ENCODE assay signal across 8 mouse cellular contexts in genomic region chr6:72440186-72440990, GRCm38 (mm10). TPM values are rescaled to one million over a fixed set of nuclear protein-coding genes. Genes with fewer than 3 reads are reported as not detected.
DNase-seq lines count a peak whose midpoint lies in the region; ATAC-seq and TF ChIP-seq lines count a peak whose summit lies in the region.

No protein-coding gene starts in this region.

- H3K27me3 ChIP-seq in lung, embryonic 14.5 days (ENCODE audit: insufficient read depth, low read length), result no peaks in the 10 kb centered on the region
- H3K27me3 ChIP-seq in forebrain, embryonic 11.5 days (ENCODE audit: control insufficient read depth, insufficient read depth, low read length), result no peaks in the 10 kb centered on the region
- H3K27me3 ChIP-seq in kidney, postnatal 0 days (ENCODE audit: insufficient read depth, low read length), result no peaks in the 10 kb centered on the region
- no peaks in the 10 kb centered on the region for H3K27me3 ChIP-seq in midbrain, embryonic 12.5 days

- 0 out of 2 replicates have a peak, but pooled peaks cover 6% of the 10 kb centered on the region for H3K4me1 ChIP-seq in lung, embryonic 14.5 days (ENCODE audit: insufficient read depth)
- H3K4me1 ChIP-seq in bone marrow, adult 2 months (ENCODE audit: control insufficient read depth, insufficient read depth, low read length), result peaks cover 4% of the 10 kb centered on the region
- H3K4me1 ChIP-seq in forebrain, embryonic 11.5 days (replicated peaks; ENCODE audit: control insufficient read depth, insufficient read depth, low read length), result peaks cover 2% of the 10 kb centered on the region; the same call in 1 of the 2 replicates
- H3K4me1 ChIP-seq in kidney, postnatal 0 days (replicated peaks; ENCODE audit: insufficient read depth, low read length), result peaks cover 19% of the 10 kb centered on the region; the same call in 1 of the 2 replicates
- H3K4me1 ChIP-seq in midbrain, embryonic 12.5 days, result peaks cover 32% of the 10 kb centered on the region

- no peak for TF ChIP-seq POLR2A in bone marrow, adult 2 months (IDR thresholded peaks at IDR 0.05; ENCODE audit: borderline replicate concordance, control insufficient read depth, low read depth, low read length)

- peak overlapping the region; percentile 99 for H3K9ac ChIP-seq in lung, embryonic 14.5 days
- peak overlapping the region; percentile 100 for H3K9ac ChIP-seq in forebrain, embryonic 11.5 days (ENCODE audit: low read length)
- H3K9ac ChIP-seq in kidney, postnatal 0 days (ENCODE audit: low read depth, low read length), result peak overlapping the region; percentile 100
- peak overlapping the region; percentile 99 for H3K9ac ChIP-seq in midbrain, embryonic 12.5 days (replicated peaks)

- peak overlapping the region; percentile 97 for H3K4me2 ChIP-seq in lung, embryonic 14.5 days
- H3K4me2 ChIP-seq in forebrain, embryonic 11.5 days (ENCODE audit: low read depth, low read length, severe bottlenecking), result peak overlapping the region; percentile 53
- peak overlapping the region; percentile 77 for H3K4me2 ChIP-seq in kidney, postnatal 0 days (ENCODE audit: low read length)
- peak overlapping the region; percentile 79 for H3K4me2 ChIP-seq in midbrain, embryonic 12.5 days (replicated peaks)

- TF ChIP-seq CTCF in lung, embryonic 14.5 days (IDR thresholded peaks at IDR 0.05; ENCODE audit: low read depth), result 0 out of 2 replicates have a peak, but pooled peaks have one; percentile 16
- TF ChIP-seq CTCF in bone marrow, adult 2 months (IDR thresholded peaks at IDR 0.05; ENCODE audit: control insufficient read depth, insufficient read depth, low read length), result no peak
- no peak for TF ChIP-seq CTCF in kidney, postnatal 0 days (IDR thresholded peaks at IDR 0.05; ENCODE audit: low read depth)

- H3K36me3 ChIP-seq in lung, embryonic 14.5 days (ENCODE audit: insufficient read depth), result peaks cover 30% of the 10 kb centered on the region
- peaks cover 7% of the 10 kb centered on the region; the same call in 1 of the 2 replicates for H3K36me3 ChIP-seq in forebrain, embryonic 11.5 days (ENCODE audit: control insufficient read depth, insufficient read depth, low read length)
- peaks cover 18% of the 10 kb centered on the region for H3K36me3 ChIP-seq in kidney, postnatal 0 days (ENCODE audit: insufficient read depth, low read length)
- peaks cover 22% of the 10 kb centered on the region for H3K36me3 ChIP-seq in midbrain, embryonic 12.5 days

- peak; percentile 29; the same call in 1 of the 2 replicates for ATAC-seq in lung, embryonic 14.5 days (ENCODE audit: insufficient read depth)
- ATAC-seq in forebrain, embryonic 11.5 days (replicated peaks; ENCODE audit: low FRiP score), result no peak
- no peak for ATAC-seq in kidney, postnatal 0 days (replicated peaks; ENCODE audit: low FRiP score, low read depth)
- ATAC-seq in midbrain, embryonic 12.5 days (ENCODE audit: low FRiP score, low read depth), result no peak

- WGBS in lung, embryonic 14.5 days, result 9% methylated on average over 17 of the region's 17 CpGs
- WGBS in bone marrow, adult 2 months, result 4% methylated on average over 17 of the region's 17 CpGs
- WGBS in forebrain, embryonic 11.5 days, result 9% methylated on average over 17 of the region's 17 CpGs
- WGBS in kidney, postnatal 0 days, result 7% methylated on average over 17 of the region's 17 CpGs
- WGBS in midbrain, embryonic 12.5 days, result 9% methylated on average over 17 of the region's 17 CpGs

- H3K27ac ChIP-seq in lung, embryonic 14.5 days (ENCODE audit: low read depth), result peak overlapping the region; percentile 99
- H3K27ac ChIP-seq in bone marrow, adult 2 months (ENCODE audit: control insufficient read depth, insufficient read depth, low read depth, low read length, poor library complexity), result peak overlapping the region; percentile 98
- H3K27ac ChIP-seq in forebrain, embryonic 11.5 days (ENCODE audit: low read depth, low read length), result peak overlapping the region; percentile 96
- peak overlapping the region; percentile 100 for H3K27ac ChIP-seq in kidney, postnatal 0 days
- H3K27ac ChIP-seq in midbrain, embryonic 12.5 days (replicated peaks), result peak overlapping the region; percentile 98

- H3K4me3 ChIP-seq in lung, embryonic 14.5 days (ENCODE audit: low read depth, low read length), result peak overlapping the region; percentile 96
- peak overlapping the region; percentile 99 for H3K4me3 ChIP-seq in bone marrow, adult 2 months (replicated peaks; ENCODE audit: control insufficient read depth, low read depth, low read length)
- H3K4me3 ChIP-seq in forebrain, embryonic 11.5 days (ENCODE audit: low read depth, low read length), result peak overlapping the region; percentile 99
- peak overlapping the region; percentile 99 for H3K4me3 ChIP-seq in kidney, postnatal 0 days (replicated peaks; ENCODE audit: low read depth, low read length)
- peak overlapping the region; percentile 95 for H3K4me3 ChIP-seq in midbrain, embryonic 12.5 days

- peak; percentile 41 for DNase-seq in lung, embryonic 14.5 days
- DNase-seq in lung, postnatal 25 days (ENCODE audit: low spot score), result no peak
- DNase-seq in forebrain, embryonic 11.5 days (ENCODE audit: low spot score), result no peak
- peak; percentile 67 for DNase-seq in kidney, postnatal 0 days (ENCODE audit: low spot score)
- peak; percentile 44 for DNase-seq in thymus, postnatal 4 days
- DNase-seq in adrenal gland, postnatal 4 days (ENCODE audit: low spot score in 2 of 2), result no peak

- no peaks in the 10 kb centered on the region for H3K9me3 ChIP-seq in lung, embryonic 14.5 days (ENCODE audit: low read depth, low read length)
- H3K9me3 ChIP-seq in forebrain, embryonic 11.5 days (ENCODE audit: control insufficient read depth, low read length), result no peaks in the 10 kb centered on the region
- H3K9me3 ChIP-seq in kidney, postnatal 0 days (replicated peaks; ENCODE audit: low read length), result no peaks in the 10 kb centered on the region
- H3K9me3 ChIP-seq in midbrain, embryonic 12.5 days, result no peaks in the 10 kb centered on the region

RNA-seq across cellular contexts. Expression of gene Mat2a, which starts 1.0 kb away (rescaled TPM):
- polyA plus RNA-seq in lung, embryonic 14.5 days (2014; fragmentation: Nextera tagmentation; extraction: Ambion mirVana), result 400 and 402 TPM in 2 replicates
- polyA plus RNA-seq in bone marrow, adult 2 months (2011; ENCODE audit: insufficient read depth, insufficient read length, low replicate concordance, missing spikeins), result 69.9 and 85.8 TPM in 2 replicates
- polyA plus RNA-seq in forebrain, embryonic 11.5 days (2014; fragmentation: Nextera tagmentation; extraction: Ambion mirVana), result 504 and 506 TPM in 2 replicates
- 320 and 335 TPM in 2 replicates for polyA plus RNA-seq in kidney, postnatal 0 days (2015; fragmentation: Nextera tagmentation; extraction: Ambion mirVana)
- 422 and 441 TPM in 2 replicates for polyA plus RNA-seq in midbrain, embryonic 12.5 days (2016; fragmentation: Nextera tagmentation; extraction: Ambion mirVana)
- 100 to 1,000 TPM; 237 to 266 TPM for total RNA-seq in adrenal gland, postnatal 4 days (2021)

RNA-seq across cellular contexts. Expression of gene Ggcx, which starts 26.3 kb away (rescaled TPM):
- polyA plus RNA-seq in lung, embryonic 14.5 days (2014; fragmentation: Nextera tagmentation; extraction: Ambion mirVana), result 22.3 and 23.4 TPM in 2 replicates
- polyA plus RNA-seq in bone marrow, adult 2 months (2011; ENCODE audit: insufficient read depth, insufficient read length, low replicate concordance, missing spikeins), result 2.6 and 8.1 TPM in 2 replicates
- 11.7 and 13.5 TPM in 2 replicates for polyA plus RNA-seq in forebrain, embryonic 11.5 days (2014; fragmentation: Nextera tagmentation; extraction: Ambion mirVana)
- polyA plus RNA-seq in kidney, postnatal 0 days (2015; fragmentation: Nextera tagmentation; extraction: Ambion mirVana), result 19.1 and 21.7 TPM in 2 replicates
- 20.6 and 24.3 TPM in 2 replicates for polyA plus RNA-seq in midbrain, embryonic 12.5 days (2016; fragmentation: Nextera tagmentation; extraction: Ambion mirVana)
- total RNA-seq in adrenal gland, postnatal 4 days (2021), result 10 to 100 TPM; 45.5 to 48.9 TPM

RNA-seq across cellular contexts. Expression of gene Vamp8, which starts 49.9 kb away (rescaled TPM):
- 132 and 137 TPM in 2 replicates for polyA plus RNA-seq in lung, embryonic 14.5 days (2014; fragmentation: Nextera tagmentation; extraction: Ambion mirVana)
- 483 and 542 TPM in 2 replicates for polyA plus RNA-seq in bone marrow, adult 2 months (2011; ENCODE audit: insufficient read depth, insufficient read length, low replicate concordance, missing spikeins)
- polyA plus RNA-seq in forebrain, embryonic 11.5 days (2014; fragmentation: Nextera tagmentation; extraction: Ambion mirVana), result 34.1 and 35.6 TPM in 2 replicates
- polyA plus RNA-seq in kidney, postnatal 0 days (2015; fragmentation: Nextera tagmentation; extraction: Ambion mirVana), result 228 and 241 TPM in 2 replicates
- polyA plus RNA-seq in midbrain, embryonic 12.5 days (2016; fragmentation: Nextera tagmentation; extraction: Ambion mirVana), result 25.9 and 33.6 TPM in 2 replicates
- 100 to 1,000 TPM; 120 to 136 TPM for total RNA-seq in adrenal gland, postnatal 4 days (2021)

Comparison
In these comparisons a context has a peak if more than half of its experiments do, and no peak if none do; other contexts are left out.
1. DNase-seq: peak in lung, embryonic 14.5 days (single experiment), kidney, postnatal 0 days (single experiment) and thymus, postnatal 4 days (single experiment); none in lung, postnatal 25 days (single experiment), forebrain, embryonic 11.5 days (single experiment) and adrenal gland, postnatal 4 days (0 of 2).
2. Peak in every context shown above with its lines, with median percentiles within 50 percentile points of each other: H3K27ac ChIP-seq, H3K4me2 ChIP-seq, H3K4me3 ChIP-seq and H3K9ac ChIP-seq.